Mouse (Mus musculus) cerebellum, postnatal 36 days (tissue): ENCODE results near the gene Ephb1.

Experiments used
- DNase-seq, 2 experiments: peaks; one replicate each; pipeline ENCODE4 v3.0.0; 2021 to 2022; ENCODE audit warnings: mixed read lengths in 2 of 2

Gene Ephb1

DNA sequence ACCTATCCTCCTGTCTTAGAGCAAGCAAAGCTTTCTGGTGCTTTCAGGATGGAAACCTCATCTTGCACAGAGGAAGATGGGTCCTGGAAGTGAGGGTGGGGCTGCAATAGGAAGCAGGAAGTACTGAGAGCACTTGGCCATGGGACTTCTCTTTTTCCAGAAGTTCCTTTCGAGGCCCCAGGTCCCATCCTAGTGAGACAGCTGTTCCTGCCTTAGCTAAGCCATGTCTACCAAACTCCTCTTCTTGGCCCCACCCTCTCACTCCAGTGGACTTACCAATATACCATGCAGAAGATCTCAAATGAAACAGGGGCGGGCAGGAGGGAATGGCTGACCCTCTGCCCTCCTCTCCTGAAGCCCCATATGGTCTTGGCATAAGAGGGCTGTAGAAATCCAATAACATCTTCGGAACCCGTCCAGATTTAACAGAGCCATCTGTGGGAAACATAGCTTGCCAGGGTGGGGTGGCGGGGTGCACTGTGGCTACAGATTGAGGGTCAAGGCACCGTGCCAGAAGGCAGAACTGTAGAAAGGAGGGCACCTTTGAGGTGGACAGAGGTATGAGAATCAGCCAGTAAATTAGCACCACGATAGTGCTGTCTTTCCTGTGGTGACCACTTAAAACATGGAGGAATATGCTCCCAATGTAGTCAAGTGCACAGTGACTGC, 48.9 kb downstream of the Ephb1 start:
- peak; percentile 81 to 83 for DNase-seq

DNA sequence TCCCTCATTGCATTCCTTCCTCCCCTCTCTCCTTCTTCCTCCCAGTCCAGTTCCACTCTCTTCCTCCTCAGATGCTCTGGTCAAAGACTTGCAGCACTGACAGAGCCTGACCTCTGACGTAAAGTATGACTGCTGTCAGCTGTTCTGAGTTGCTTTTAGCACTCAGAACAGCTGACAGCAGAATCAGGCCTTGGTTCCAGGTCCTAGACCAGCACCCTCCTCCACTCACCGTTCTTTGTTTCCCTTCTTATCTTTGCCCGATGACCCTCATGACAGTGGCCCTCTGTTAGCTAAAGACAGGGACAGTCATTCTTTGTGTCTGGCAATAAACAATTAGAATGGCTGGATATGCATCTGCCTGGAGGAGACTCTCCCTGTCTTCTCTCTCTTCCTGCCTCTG, 49.7 kb downstream of the Ephb1 start:
- no peak for DNase-seq

DNA sequence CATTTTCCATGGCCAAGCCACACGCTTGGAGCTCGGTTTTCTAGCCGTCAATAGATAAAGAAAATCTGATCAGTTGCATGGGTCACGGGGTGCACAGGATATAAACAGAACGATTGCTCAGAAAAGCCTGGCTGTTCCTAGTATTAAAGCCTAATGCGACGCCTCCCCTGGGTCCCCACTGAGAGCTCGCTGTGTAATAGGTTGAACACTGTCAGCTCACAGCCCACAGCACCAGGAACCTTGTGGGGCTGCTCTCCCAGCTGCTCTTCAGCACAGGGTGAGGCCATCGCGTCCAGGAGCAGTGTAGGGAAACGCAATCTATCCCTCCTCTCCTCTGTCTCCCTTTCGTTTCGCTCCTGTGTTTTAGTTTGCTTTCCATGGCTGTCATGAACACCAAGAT, 50.6 kb downstream of the Ephb1 start:
- no peak for DNase-seq

DNA sequence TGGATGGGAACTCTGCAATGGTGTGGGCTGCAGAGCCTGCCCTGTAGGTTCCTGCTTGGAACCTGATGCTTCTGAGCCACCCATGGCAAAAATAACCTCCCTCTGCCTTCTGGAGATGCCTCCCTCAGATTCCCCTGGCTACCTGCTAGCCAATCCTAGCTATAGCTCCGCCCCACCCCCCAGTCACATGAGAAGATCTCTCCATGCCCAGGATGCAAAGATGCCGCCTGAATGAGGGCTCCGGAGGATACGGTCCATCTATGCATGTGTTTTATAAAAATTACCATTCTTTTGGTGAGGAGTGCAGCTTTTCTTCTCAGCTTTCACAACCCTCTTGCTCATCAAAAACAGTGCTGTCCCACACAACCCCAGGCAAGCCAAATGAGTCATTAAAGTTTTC, 53.5 kb downstream of the Ephb1 start:
- DNase-seq: no peak

DNA sequence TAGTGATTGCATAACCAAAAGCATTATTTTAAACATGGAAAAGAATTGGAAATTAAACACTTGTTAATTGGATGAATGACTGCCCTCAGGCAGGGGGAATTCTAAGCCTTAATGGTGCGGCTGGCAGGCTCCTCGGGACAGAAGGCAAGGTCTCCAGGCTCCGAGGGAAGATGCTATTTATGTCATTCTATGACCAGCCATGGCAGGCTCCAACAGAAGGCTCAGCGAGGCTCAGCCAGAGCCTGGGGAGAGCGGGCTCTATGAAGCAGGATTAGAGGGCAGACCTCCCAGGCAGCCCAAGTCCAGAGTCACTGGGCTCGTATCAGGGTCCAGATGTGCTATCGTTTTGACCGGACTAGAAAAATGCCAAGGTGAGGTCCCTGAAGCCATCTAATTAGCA, 55.8 kb downstream of the Ephb1 start:
- DNase-seq: peak; percentile 83 to 84

DNA sequence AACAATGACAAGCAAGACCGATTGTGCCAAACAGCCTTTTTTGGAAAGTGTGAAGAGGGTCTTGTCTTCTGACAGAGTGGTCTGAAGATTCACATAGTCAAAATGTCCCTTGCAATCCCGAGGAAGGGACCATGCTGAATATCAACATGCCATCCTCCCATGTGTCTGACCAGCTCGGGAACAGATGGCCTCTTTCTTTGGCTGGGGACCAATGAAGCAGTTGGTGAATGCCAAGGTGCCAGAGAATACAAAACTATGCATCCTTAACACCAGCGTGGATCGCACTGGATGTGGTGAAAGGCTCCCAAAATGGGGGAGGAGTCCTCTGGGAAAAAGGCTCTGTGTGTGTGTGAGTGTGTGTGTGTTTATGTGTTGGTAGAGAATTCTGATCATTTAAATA, 56.5 kb downstream of the Ephb1 start:
- DNase-seq: peak; percentile 92 to 98

DNA sequence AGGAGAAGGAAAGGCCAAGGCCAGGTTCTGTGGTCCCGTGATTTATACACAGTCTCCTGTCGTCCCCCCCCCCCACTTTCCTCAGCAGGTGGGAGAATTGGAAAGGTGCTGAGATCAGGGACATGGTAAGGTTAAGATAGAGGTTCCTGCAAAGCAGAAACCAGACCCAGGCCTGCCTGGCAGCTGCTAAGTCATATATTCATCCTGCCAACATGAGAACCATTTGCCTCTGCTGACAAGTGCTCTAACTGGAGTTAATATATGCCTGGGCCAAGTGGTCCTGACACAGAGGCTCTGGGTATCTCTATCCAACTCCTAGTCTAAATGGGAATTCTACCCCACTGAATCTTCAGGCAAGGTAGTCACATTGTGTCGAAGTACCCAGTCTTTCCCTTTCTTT, 57.3 kb downstream of the Ephb1 start:
- DNase-seq: no peak

DNA sequence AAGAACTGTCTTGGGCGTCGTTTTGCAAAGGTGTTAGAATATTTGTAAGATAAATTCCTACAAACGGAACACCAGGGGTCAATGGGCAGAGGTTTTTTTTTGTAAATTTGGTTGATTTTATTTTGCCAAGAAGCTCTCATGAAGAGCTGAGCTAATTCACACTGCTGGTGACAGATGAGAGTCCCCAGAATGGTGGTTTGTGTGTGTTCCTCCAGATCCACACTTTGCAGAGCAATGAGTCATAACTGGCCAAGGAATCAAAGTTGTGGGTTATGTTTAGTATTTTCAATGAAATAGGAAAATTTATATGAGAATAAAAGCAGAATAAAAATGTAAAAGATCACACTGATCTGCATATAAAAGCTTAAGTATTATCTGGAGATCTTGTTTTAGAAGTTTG, 60.9 kb downstream of the Ephb1 start:
- DNase-seq: no peak

DNA sequence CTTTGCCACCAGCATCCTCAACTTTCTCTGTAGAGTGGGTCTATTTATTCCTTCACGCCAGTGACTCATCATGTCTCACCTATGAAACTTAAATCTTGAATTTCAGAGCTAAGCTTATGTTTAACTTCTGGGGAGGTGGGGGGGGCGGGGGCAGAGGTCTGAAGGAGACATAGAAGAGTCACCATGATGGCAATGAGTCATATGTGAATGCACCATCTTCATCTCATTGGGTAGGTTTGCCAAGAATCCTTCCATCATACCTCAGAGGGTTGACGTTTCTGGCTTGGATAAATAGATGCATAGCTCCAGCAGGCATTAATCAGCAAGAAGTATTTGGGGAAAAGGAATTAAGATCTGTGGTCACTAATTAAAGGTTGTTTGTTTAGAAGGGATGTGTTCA, 63.3 kb downstream of the Ephb1 start:
- no peak for DNase-seq

DNA sequence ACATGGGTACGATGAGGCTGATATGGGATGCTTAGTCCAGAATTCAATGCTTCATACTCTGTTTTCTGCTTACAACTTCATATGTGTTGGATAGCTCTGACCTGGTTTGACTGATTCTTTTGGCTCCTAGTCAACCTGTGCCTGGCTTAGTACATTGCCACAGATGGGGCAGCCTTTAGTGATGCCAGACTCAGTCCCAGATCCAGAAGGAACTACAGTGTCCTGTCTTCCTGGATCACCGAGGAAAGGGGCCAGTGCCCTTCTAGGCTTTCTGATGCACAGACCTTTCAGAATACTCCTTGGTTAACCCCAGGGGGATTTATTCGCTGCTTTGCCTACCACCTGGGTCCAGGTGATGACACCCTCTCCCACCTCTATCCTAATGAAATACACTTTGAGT, 66.1 kb downstream of the Ephb1 start:
- peak; percentile 72 to 81 for DNase-seq

DNA sequence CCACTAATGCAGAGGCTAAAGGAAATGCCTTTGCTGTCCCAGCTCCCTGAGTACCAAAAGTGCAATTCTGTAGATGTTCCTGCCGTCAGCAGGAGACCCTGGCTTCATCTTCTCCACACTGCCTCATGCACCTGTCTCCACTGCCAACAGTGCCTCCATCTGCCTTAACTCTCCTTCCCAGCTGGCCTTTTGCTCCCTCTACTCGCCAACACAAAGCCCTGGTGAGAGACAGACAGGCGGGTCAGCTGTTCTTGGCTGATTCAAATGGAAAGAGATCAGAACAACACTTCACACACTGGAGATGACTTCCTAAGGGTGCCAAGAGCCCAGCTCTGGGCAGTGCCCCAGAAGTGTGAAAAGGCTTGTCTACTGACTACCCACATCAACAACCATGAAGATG, 78.6 kb downstream of the Ephb1 start:
- peak; percentile 76 to 79 for DNase-seq

DNA sequence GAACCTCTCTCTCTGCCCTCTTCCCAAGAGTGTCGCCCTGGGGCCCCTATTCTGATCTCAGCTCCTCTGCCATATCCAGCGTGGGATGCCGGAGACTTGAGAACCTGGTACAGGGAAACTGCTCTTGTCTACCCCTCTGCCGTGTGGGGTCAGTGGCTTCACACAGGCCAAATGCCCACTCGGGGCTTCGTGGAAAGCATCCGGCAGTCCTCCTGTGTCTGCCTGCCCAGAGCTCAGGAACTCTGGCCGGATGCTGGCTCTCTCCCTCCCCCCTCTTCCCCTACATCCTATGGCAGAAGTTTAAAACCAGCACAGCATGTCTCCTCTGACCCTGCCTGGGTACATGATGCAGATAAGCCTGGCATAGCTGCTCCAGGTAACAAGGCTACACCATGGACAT, 80.5 kb downstream of the Ephb1 start:
- no peak for DNase-seq

DNA sequence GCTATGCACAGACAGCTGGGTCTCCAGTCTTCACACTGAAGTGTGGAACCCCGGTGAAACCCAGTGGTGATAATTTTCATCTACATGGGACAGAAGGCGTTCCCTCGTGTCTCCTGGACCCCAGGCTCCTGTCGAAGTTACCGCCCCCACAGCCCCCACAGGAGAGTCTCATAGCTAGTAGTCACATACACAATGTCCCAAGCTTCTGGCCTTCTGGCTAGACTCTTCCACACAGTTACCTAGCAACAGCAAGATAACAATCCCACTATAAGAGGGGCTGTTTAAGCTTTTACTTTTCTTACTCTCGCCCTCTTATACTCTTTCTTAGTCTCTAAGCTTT, 81.1 kb downstream of the Ephb1 start:
- no peak for DNase-seq

DNA sequence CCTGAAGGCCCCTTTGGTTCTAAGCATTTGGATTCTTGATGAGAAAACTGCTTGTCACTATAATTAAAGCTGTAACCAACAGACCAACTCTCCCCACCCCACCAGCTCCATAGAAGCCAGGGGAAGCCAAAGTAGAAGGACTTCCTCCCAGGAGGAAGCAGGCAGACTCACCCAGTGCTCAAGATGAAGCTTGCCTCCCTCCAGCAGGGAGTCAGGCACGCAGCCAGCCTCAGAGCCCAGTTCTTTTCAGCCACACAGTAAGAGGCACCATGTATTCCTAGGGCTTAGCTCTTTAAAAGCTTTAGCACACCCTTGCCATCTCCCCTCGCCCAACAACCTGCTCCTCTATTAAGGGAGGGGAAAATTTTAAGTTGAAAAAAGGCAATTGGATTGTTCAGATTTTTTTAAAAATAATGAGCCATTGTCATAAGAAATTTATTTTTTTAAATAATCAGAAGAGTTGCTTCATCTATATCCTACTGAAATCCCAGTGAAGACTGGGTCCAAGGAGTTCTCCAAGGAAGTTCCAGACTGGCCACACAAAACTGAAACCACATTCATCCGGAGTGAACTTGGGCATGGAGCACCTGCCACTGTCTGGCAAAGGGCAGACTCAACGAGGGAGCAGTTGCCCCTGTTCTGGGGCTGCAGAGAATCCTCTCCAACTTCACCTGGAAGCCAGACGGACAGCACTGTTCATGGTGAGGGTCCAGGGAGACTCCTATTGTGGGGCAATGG, 81.6 kb downstream of the Ephb1 start:
- DNase-seq: peak; percentile 58 to 63

DNA sequence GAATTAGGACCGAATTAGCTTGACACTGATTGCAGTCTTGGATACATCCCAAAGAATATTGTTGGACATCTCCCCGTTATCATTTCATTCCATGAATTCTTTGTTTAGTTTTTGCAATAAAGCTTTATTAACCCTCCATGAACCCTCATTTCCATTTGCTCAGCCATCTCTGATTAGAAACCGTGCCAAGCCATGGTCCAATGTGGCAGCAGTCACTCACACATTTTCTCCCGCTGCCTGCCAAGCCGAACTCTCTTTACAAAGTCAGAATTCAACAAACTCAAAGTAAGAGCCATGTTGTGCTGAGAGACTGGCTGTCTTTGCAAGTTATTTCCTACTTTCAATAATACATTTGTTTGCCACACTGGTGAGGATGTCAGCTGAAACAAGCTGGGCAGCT, 84.0 kb downstream of the Ephb1 start:
- no peak for DNase-seq

DNA sequence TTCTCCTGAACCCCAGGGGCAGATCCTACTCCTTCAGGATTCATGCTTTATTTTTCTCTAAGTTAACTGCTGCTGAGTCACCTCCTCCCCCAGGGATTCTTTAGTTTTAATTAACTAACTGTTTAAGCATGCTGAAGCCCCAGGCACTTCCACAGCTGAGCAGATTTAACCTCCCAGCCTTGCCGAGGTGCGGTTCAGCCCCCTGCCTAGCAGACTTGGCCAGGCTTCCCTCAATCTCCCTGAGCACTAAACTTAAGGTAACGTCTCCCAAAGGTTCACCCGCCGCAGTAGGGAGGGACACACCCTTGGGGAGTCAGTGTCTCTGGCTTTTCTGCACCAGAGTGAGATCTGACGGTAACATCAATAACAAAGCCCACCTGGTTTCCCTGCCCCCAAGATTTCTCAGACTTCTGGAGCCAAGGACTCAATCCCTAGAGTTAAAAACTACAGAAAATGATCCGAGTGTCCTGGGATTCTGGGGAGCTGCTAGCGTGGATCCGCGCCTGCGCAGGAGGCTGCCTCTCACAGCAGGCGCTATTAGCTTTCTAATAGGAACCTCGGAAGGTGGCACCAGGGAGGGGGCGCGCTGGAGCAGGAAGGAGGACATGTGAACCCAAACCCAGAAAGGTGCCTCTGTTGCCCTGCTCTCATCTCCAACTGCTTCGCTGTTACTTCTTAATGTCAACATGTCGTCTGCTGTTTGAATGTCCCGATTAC, 87.0 kb downstream of the Ephb1 start:
- peak; percentile 58 to 66 for DNase-seq

DNA sequence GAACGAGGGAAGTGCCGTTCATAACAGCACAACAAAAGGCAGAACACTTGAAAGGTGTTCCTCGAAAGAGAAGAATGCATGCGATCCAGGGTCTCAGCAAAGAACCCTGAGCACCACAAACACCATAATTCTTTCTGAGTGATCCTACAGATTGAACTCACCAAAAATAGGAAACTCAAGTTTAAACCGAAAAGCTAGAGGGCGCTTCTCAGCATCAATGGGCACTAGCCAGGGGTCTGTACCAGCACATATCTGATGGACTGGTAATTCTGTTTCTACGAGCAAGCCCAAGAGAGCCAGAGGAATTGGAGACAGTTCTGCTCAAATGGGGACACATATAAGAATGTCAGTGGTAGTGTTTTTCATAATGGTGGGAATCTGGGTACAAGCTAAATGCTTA, 90.7 kb downstream of the Ephb1 start:
- no peak for DNase-seq

DNA sequence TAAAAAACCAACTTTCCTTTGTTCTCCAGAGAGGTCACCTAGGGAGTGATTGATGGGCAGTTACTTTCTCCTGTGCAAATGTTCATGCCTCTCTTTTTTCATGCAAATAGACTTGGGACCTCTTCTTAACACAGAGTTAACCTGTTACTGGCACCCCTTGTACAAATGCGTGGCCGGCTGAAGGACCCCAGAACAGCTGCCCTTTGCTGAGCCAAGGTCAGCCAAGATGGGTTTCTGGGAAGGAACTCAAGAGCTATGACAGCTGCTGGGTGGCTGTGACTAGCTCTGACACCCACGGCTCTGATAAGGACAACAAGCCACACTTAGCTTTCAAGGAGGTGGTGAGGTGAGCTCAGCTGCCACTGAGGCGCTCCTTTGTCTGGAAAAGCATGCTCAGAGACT, 92.4 kb downstream of the Ephb1 start:
- DNase-seq: no peak

DNA sequence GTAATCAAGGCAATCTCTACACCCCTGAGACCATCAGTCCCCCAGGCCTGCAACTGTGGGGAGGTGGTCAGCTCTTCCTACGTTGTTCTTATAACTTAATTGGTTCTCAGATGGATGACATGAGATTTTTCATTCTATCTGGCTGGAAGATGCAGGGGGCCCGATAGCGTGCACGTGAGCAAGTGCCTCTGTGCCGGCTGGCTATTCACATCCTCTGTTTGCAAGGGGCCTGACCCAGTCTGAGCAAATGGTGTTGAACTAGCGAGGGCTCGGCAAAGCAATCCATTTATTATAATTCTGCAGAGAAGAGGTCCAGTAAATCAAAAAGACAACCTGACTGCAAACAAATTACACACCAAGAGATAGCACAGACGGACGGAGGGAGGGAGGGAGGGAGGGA, 93.0 kb downstream of the Ephb1 start:
- no peak for DNase-seq

DNA sequence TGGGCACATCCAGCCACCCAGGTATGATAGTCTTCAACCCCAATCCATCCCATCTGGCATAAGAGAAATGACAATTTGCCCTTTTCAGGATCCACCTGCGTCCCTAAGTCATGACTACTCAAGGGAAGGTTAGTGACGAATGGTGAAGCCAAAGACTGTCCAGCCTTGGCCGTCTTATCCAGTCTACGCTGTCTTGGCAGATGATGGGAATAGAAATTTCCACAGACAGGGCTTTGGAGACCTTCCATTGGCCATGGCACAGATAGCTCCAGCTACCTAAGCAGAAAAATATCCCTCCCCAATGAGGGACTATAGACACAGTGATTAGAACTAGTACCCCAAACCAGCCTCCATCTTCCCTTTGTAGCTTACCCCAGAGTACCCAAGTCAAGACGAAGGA, 98.1 kb downstream of the Ephb1 start:
- DNase-seq: no peak

DNA sequence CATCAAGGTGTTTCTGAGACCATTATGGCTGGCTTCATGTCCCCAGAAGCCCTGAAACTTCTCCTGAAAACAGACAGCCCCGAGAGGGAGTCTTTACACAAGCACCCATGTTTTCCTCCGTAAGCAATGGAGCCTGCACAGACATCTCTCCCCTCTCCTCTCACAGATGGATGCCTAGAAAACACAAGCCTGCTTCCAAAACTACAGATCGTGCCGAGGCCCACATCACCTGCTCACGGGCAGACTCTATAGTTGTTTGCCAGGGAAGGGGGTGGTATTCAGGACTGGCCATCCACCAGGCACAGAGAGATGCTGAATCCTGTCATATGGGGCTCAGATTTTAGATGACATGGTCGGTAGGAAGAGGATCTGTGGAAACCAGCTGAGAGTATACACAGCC, 98.7 kb downstream of the Ephb1 start:
- DNase-seq: no peak

DNA sequence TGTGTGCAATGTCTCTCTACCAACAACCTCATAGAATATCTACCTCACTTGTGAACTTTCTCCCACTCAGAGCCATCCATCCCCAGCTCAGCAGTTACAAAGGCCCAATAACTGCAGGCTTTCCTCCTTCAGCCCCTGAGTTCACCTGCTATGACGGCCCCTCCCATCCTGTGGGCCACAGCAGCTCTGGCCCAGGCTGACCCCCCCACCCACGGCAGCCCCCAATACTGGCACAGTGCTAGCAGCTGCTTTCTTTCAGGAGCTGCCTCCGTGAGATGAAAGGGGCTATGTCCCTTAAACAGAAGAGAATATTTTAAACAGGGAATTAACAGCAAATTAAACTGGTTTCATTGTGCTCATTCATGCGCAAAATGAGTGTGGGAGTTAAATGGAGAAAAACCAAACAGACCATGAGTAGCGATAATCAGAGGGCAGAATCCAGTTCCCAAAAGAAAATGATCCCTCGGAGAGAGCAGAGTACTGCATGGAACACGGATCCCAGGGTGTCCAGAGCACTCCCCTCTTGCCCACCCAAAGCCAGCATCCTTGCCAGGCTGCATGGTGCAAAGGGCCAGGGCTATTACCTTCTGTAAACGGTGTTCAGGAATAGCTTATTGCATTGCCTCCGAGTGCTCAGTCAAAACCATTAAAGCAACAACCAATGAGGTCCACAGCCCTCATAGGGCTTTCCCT, 105.2 kb downstream of the Ephb1 start:
- no peak for DNase-seq

DNA sequence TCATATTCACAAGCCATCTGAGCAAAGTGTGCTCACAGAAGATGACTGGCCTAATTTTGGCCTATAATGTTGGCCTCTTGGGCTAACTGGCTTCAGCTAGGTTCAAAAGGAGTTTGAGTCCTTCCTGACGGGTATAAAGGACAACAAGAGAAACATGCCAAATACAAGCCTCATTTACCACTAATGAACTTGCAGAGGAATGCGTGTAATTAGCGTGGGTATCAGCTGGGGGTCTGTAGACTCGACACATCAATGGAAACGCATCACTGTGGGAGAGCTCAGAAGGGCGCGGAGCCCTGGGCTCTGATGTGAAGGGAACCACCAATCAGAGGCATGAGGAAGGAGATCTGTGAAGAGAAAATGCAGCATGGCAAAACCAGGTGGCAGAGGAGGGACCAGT, 108.9 kb downstream of the Ephb1 start:
- no peak for DNase-seq

DNA sequence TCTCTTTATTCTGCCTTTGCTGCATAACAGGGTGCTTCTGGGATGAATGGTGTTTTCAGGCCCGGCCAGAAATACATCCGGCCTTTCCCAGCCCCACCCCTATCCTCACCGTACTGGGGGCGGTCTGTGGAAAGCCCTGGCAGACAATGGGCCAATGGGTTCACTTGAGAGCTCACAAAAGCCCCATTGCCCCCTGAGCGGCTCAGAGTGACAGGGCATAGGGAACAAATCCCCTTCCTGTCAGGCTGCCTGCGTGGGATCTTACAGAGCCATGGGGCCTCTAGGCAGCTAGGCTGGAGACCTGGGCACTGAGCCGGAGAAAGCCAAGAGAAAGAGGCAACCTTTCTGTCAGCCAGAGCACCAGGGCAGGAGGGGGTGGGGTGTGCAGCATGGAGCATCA, 111.2 kb downstream of the Ephb1 start:
- peak in 1 of 2 experiments; percentile 30 for DNase-seq
